Mouse (Mus musculus) kidney, adult 2 months (tissue): Measurements from ENCODE around the gene Slc2a1. TPM values are rescaled to one million over a fixed set of nuclear protein-coding genes. Genes with fewer than 3 reads are reported as not detected.

Experiments
- DNase-seq: peaks from one replicate; pipeline ENCODE4 v3.0.0; 2021
- H3K27ac ChIP-seq: fragments of 200-500 bp; 2 replicates; pipeline ENCODE4 v1.5.1; 2012; ENCODE audit warnings: low read depth, low read length, control low read depth, inconsistent platforms; ENCODE audit not compliant: insufficient read depth
- H3K27me3 ChIP-seq: fragments of 200-500 bp; replicated peaks from 2 replicates; pipeline ENCODE4 v1.6.1; 2012; ENCODE audit warnings: mild to moderate bottlenecking, moderate library complexity, low read length, inconsistent platforms; ENCODE audit not compliant: control insufficient read depth, insufficient read depth
- H3K36me3 ChIP-seq: fragments of 200-500 bp; 2 replicates; pipeline ENCODE4 v1.6.1; 2012; ENCODE audit warnings: mild to moderate bottlenecking, moderate library complexity, low read length, inconsistent platforms; ENCODE audit not compliant: control insufficient read depth, insufficient read depth
- H3K4me1 ChIP-seq: fragments of 200-500 bp; 2 replicates; pipeline ENCODE4 v1.6.1; 2011; ENCODE audit warnings: low read length; ENCODE audit not compliant: control insufficient read depth, insufficient read depth
- H3K4me3 ChIP-seq: fragments of 200-500 bp; 2 replicates; pipeline ENCODE4 v1.5.1; 2011; ENCODE audit warnings: mild to moderate bottlenecking, low read depth, low read length, control low read depth; ENCODE audit not compliant: insufficient read depth
- CTCF ChIP-seq: fragments of 200-500 bp; conservative IDR thresholded peaks from 2 replicates; pipeline ENCODE4 v1.5.1; 2011; ENCODE audit warnings: low read depth, mild to moderate bottlenecking, control low read depth, low read length, moderate library complexity, mixed read lengths; ENCODE audit not compliant: insufficient read depth, insufficient read length
- POLR2A ChIP-seq: fragments of 200-500 bp; IDR thresholded peaks from one replicate; pipeline ENCODE4 v1.6.1; 2011; ENCODE audit warnings: low read depth, low read length, control low read depth
- WGBS: fragments of 180-500 bp; shearing (Covaris S2); methylation state at CpG from one replicate; pipeline ENCODE4 v1.1.7; 2018; 5-methylcytosine and 5-hydroxymethylcytosine counted together
- polyA plus RNA-seq: library from polyadenylated mRNA; depleted of rRNA; stranded (reverse); fragments of >200 nt; gene quantifications from 2 replicates; pipeline ENCODE4 v1.2.3, GENCODE M21; 2012; rRNA removed

Slc2a1 gene
- polyA plus RNA-seq, 1 experiment, result 78.4 TPM

DNA sequence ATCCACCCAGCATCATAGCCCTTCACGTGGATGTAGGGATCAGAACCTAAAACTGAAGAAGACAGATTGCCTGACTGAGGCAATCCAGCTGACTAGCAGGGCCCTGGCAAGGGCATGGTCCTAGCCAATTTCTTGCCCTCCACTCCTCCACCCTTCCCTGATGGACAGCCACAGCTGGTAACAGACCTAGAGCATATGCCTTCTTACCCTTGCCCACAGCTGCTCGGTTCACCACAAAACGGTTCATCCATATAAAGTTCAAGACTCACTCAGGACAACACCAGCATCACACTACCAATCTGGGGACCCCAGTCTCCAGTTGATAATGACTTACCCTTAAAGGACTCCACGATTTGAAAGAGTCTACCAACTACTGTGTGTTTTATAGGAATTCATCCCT is 77.3 kb downstream of the Slc2a1 start:
- WGBS, result 75% methylated on average over 4 of the region's 4 CpGs
- TF ChIP-seq CTCF (no peak), POLR2A (no peak)
- no peak overlapping the region for H3K4me3 ChIP-seq
- DNase-seq, result no peak
- no peaks in the 10 kb centered on the region for H3K36me3 ChIP-seq
- H3K27ac ChIP-seq, result no peak overlapping the region
- no peaks in the 10 kb centered on the region for H3K27me3 ChIP-seq
- H3K4me1 ChIP-seq, result no peaks in the 10 kb centered on the region

Other genes with a start within 250 kb of the Slc2a1 start
- not detected in 2 replicates for gene Olfr1331, start 244.1 kb upstream of the Slc2a1 start, polyA plus RNA-seq
- not detected in 2 replicates for gene Olfr1330, start 220.1 kb upstream of the Slc2a1 start, polyA plus RNA-seq
- not detected in 2 replicates for gene Olfr1329, start 191.2 kb upstream of the Slc2a1 start, polyA plus RNA-seq
- gene Olfr1328, start 170.1 kb upstream of the Slc2a1 start, polyA plus RNA-seq, result not detected in 2 replicates
- not detected in 2 replicates for gene Lao1, start 147.1 kb upstream of the Slc2a1 start, polyA plus RNA-seq
- 16.6 and 19.3 TPM in 2 replicates for gene Zfp691, start 65.5 kb downstream of the Slc2a1 start, polyA plus RNA-seq
- 0.04 and 0.08 TPM in 2 replicates for gene Ermap, start 81.3 kb downstream of the Slc2a1 start, polyA plus RNA-seq
- 29.2 and 35.4 TPM in 2 replicates for gene Svbp, start 86.6 kb downstream of the Slc2a1 start, polyA plus RNA-seq
- gene Tmem269, start 109.5 kb downstream of the Slc2a1 start, polyA plus RNA-seq, result 0.13 and 0.29 TPM in 2 replicates
- 9.9 and 11.8 TPM in 2 replicates for gene AU022252, start 124.0 kb downstream of the Slc2a1 start, polyA plus RNA-seq
- gene P3h1, start 124.2 kb downstream of the Slc2a1 start, polyA plus RNA-seq, result 16.0 and 18.0 TPM in 2 replicates
- 83.6 and 95.0 TPM in 2 replicates for gene Cldn19, start 146.7 kb downstream of the Slc2a1 start, polyA plus RNA-seq
- 202 and 242 TPM in 2 replicates for gene Ybx1, start 185.9 kb downstream of the Slc2a1 start, polyA plus RNA-seq
- gene Ppih, start 211.8 kb downstream of the Slc2a1 start, polyA plus RNA-seq, result 7.1 and 11.2 TPM in 2 replicates